Mouse (Mus musculus) thymus, adult 18-20 months (tissue): Measurements from ENCODE around the gene Mink1.

Experiments used
- DNase-seq, 2 experiments: peaks; one replicate each; pipeline ENCODE4 v3.0.0; 2022; ENCODE audit warnings: mixed read lengths in 2 of 2

Gene Mink1

GRCm38 (mm10) chr11:70655571-70656455 is 93.1 kb downstream of the Mink1 start:
- DNase-seq = peak; percentile 51 to 68

- no peak for DNase-seq
Observed at GRCm38 (mm10) chr11:70656456-70656927, 93.8 kb downstream of the Mink1 start.

GRCm38 (mm10) chr11:70656964-70657363 is 94.3 kb downstream of the Mink1 start, which contains the start of gene Eno3:
Gene Eno3 (plus strand): TSS chr11:70657202.
- DNase-seq = no peak

GRCm38 (mm10) chr11:70657573-70657972 is 94.9 kb downstream of the Mink1 start:
- no peak for DNase-seq

- no peak for DNase-seq
Observed at GRCm38 (mm10) chr11:70657991-70658390, 95.3 kb downstream of the Mink1 start.

- no peak for DNase-seq
Observed at GRCm38 (mm10) chr11:70658521-70658920, 95.8 kb downstream of the Mink1 start.

- DNase-seq = no peak
Observed at GRCm38 (mm10) chr11:70658942-70659341, 96.3 kb downstream of the Mink1 start.

- DNase-seq = no peak
Observed at GRCm38 (mm10) chr11:70660571-70660970, 97.9 kb downstream of the Mink1 start.

GRCm38 (mm10) chr11:70663101-70663500 is 100.4 kb downstream of the Mink1 start:
- DNase-seq = no peak

- no peak for DNase-seq
Observed at GRCm38 (mm10) chr11:70663957-70664356, 101.3 kb downstream of the Mink1 start.
